Mouse (Mus musculus): Measurements from ENCODE around the gene Entpd3. TPM values are rescaled to one million over a fixed set of nuclear protein-coding genes. Genes with fewer than 3 reads are reported as not detected.
"Not testable (repeated sequence)": the region's sequence is repeated elsewhere in the genome, so short reads cannot be mapped to it uniquely, and the experiment has no call there.

Gene Entpd3
- total RNA-seq, 2 experiments from 2014 or later = 5.4 to 5.6 TPM

- intact Hi-C loops (cut with DNase I) = no loop called here
Measured at GRCm38 (mm10) chr9:120532691-120533090, 6.9 kb upstream of the Entpd3 start.

DNA sequence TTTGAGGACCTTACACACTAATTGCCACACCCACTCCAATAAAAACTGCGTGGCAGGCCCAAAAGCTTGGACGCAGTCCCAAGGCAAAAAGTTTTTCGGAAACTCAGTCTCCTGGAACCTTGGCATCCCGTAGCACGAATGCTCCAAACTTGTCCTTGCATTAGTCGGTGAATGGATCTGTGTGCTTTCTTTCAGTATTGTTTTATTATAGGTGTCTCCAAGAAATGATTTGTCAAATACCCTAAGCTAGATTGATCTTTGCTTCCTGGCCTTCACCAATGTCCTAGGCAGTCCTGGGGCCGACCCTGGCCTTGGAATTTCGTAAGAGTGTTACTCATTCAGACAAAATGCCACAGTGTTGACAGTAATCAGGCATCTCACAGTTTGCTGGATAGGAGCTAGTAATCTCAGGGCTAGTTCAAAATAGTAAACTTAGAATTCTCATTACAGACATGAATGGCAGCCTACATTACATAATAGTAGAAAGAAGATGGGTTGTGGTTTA is 6.1 kb upstream of the Entpd3 start:
- intact Hi-C loops (cut with DNase I) = not testable (repeated sequence)

More at GRCm38 (mm10) chr9:120532691-120533090, 6.9 kb upstream of the Entpd3 start:
- DNase-seq = no peak

GRCm38 (mm10) chr9:120541411-120541810 is 1.8 kb downstream of the Entpd3 start:
- DNase-seq = no peak
- intact Hi-C loops (cut with DNase I) = no loop called here

More for the DNA sequence above, 6.1 kb upstream of the Entpd3 start:
- not testable (repeated sequence) for DNase-seq

DNA sequence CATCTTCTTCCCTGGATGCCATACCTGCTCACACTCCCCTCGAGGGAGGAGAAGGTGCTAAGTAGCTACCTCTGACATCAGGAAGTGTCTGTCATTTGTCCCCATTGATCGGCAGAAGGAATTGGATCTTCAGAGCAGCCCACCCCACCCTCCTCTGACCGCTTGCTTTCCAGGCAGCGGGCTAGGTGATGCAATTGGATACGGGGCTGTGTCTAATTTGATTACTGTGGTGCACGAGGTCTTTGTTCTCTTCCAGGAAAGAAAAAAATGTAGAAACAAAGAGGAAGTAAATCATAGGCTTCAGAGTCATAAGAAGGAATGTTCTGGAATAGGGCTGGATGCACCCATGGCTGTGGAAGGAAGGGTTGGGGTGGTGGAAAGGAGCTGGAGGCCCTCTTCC is 2.6 kb downstream of the Entpd3 start:
- no peak for DNase-seq
- intact Hi-C loops (cut with DNase I) = no loop called here

DNA sequence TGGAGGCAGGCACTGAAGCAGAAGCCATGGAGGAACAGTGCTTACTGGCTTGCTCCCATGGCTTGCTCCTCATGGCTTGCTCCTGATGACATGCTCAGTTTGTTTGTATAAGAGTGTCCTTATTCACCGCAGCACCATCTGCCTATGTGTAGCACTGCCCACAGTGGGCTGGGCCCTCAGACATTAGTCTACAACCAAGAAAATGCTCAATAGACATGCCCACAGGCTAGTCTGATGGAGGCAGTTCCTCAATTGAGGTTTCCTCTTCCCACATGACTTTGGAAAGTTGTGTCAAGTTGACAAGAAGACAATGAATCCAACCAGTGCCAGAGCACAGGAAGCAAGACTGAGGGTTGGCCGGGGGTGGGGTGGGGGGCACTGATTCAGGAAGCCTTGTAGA is 6.4 kb downstream of the Entpd3 start:
- DNase-seq = no peak
- intact Hi-C loops (cut with DNase I) = no loop called here

DNA sequence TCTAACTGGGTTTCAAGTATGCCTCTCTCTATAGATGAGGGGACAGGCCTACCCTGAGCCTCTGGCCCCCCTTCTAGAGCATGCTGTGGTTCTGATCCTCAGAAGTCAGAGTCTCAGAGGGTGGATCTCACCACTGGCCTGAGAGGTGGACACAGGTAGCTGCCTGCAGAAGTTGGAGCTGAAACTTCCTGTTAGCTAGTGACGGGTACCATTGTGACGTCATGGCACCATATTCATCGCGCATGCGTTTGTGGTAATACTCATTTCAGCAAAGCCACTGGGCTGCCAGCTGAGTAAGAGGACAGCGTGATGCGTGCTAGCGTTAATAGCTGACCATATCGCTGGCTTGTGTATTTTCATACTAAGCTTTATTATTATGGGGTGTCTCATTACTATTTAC is 6.9 kb downstream of the Entpd3 start:
- intact Hi-C loops (cut with DNase I) = no loop called here
- no peak for DNase-seq

GRCm38 (mm10) chr9:120547026-120547668 is 7.5 kb downstream of the Entpd3 start:
- DNase-seq = no peak
- intact Hi-C loops (cut with DNase I) = no loop called here

GRCm38 (mm10) chr9:120550778-120551177 is 11.2 kb downstream of the Entpd3 start:
- no peak for DNase-seq
- intact Hi-C loops (cut with DNase I) = no loop called here

DNA sequence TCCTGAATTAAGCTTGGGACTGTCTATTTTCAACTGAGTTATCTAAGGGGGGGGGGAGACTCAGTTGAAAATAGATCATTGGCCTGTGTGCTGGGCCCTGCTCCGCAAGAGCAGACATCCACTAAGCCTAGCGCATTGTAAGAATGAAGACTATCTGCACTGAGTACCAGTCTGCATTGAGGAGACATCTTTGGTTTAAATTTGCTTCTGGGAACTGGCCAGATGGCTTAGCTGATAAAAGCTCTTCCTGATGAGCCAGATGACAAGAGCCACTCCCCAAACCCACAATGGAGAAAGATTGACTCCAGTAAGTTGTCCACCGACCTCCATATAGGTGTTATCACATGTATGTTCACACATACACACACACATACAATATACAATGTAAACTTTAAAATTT is 24.0 kb downstream of the Entpd3 start:
- intact Hi-C loops (cut with DNase I) = no loop called here
- DNase-seq = no peak

- intact Hi-C loops (cut with DNase I) = no loop called here
- no peak for DNase-seq
Measured at GRCm38 (mm10) chr9:120564247-120564646, 24.6 kb downstream of the Entpd3 start.

DNA sequence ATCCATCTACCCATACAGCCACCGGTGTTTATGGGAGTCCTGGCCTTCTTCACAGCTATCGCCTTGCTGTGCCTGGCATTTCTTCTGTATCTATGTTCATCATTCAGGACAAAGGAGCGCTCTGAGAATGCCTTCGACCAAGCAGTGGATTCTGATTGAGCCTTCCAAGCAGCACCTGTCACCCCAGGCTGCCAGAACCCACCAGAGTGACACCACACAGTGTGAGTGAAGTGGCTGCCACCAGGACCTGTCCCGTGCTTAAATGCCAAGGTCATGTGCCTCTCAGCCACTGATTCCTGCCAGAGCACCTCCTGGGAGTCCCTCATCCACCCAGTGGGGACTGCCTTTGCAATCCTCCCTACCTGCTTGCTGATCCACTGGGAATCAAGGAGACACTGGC is 26.8 kb downstream of the Entpd3 start:
- intact Hi-C loops (cut with DNase I) = loop anchor here (5.0 kb wide), 1 partner anchor 64 kb away; no protein-coding TSS in a partner anchor
- no peak for DNase-seq

DNA sequence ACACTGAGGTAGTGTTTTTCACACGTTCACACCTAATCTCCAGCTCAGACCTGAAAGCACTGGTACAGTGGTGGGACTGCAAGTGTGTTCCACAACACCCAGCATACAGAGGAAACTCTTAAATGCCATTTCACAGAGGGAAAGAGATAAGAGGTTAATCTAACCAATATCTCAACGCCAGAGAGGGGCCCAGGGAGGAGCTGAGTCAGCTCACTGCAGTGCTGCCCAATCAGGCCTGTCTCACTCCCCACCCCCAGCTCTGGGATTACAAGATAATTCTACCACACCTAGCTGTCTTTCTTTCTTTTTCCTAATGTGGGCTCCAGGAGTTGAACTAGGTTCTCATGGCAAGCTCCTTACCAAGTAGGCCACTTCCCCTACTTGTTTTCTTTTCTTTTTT is 29.3 kb downstream of the Entpd3 start:
- intact Hi-C loops (cut with DNase I) = loop anchor here (5.0 kb wide), 1 partner anchor 67 kb away; no protein-coding TSS in a partner anchor

DNA sequence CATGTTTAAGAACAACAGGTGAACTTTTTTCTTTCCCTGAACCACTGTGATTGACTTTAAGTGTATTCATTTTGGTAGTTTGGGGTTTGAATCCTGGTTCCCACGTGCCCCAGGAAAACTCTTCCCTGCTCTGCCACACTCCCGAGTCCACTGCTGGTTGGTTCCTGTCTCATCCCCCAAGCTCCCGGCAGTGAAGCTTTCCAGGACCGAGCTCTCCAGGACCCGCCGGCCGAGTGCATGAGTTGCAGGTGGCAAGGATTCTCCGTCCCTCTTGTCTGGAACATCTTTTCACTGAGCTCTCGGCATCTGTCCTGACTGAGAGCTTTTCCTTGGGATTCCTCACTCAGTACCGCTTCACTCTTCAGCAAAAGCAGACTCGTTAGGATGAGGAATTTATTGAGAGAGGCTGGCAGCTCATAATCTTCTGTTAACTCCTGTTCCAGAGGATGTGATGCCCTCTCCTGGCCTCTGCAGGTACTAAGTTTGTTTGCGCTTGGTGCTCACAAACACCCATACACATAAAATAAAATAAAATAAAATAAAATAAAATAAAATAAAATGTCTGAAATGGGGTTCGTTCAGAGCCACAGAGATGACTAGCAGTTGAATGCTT is 30.2 kb downstream of the Entpd3 start:
- intact Hi-C loops (cut with DNase I) = loop anchor here (5.0 kb wide), 2 partner anchors 68 to 133 kb away; no protein-coding TSS in a partner anchor
- peak; percentile 57 for DNase-seq

More for the DNA sequence above, 29.3 kb downstream of the Entpd3 start:
- DNase-seq = no peak

GRCm38 (mm10) chr9:120570334-120570725 is 30.7 kb downstream of the Entpd3 start:
- no peak for DNase-seq
- intact Hi-C loops (cut with DNase I) = loop anchor here (5.0 kb wide), 1 partner anchor 133 kb away; no protein-coding TSS in a partner anchor

DNA sequence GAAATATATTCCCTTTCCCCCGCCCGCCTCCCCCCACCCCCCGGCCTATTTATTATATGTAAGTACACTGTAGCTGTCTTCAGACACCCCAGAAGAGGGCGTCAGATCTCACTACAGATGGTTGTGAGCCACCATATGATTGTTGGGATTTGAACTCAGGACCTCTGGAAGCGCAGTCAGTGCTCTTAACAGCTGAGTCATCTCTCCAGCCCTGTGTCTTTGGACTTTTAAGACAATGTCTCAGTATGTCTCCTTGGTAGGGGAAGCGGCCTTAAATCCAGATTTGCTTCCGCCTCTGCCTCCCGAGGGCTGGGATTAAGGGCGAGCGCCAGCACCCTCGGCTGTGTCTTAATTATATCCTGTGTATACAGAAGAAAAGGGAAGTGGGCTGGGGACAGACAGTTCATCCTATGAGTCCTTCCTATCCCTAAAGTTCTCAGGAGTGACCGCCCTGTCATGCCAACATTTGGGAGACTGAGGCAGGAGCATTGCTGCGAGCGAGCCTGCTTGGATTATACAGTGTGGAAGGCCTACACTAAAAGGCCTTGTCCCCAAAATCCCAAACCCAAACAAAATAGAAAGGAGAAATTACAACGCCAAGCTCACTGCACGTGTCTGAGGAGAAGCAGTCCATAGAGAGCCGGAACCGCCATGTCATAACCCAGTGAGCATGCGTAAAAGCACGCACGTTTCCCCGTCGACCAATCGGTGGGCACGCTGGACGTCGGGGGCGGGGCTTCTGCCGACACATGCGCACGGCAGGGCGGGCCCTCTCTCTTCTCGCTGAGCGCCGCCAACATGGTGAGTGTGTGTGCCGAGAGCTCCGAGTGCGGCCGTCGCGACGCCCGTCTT is 31.3 kb downstream of the Entpd3 start, which contains the start of gene Rpl14:
Rpl14 (plus strand) TSS at position 704 of the 852 bp plus-strand sequence.
- intact Hi-C loops (cut with DNase I) = loop anchor here (5.0 kb wide), 1 partner anchor 134 kb away; no protein-coding TSS in a partner anchor
- peak; percentile 99 for DNase-seq

- intact Hi-C loops (cut with DNase I) = loop anchor here (5.0 kb wide), 1 partner anchor 134 kb away; no protein-coding TSS in a partner anchor
- DNase-seq = no peak
Measured at GRCm38 (mm10) chr9:120571593-120572385, 32.2 kb downstream of the Entpd3 start.

DNA sequence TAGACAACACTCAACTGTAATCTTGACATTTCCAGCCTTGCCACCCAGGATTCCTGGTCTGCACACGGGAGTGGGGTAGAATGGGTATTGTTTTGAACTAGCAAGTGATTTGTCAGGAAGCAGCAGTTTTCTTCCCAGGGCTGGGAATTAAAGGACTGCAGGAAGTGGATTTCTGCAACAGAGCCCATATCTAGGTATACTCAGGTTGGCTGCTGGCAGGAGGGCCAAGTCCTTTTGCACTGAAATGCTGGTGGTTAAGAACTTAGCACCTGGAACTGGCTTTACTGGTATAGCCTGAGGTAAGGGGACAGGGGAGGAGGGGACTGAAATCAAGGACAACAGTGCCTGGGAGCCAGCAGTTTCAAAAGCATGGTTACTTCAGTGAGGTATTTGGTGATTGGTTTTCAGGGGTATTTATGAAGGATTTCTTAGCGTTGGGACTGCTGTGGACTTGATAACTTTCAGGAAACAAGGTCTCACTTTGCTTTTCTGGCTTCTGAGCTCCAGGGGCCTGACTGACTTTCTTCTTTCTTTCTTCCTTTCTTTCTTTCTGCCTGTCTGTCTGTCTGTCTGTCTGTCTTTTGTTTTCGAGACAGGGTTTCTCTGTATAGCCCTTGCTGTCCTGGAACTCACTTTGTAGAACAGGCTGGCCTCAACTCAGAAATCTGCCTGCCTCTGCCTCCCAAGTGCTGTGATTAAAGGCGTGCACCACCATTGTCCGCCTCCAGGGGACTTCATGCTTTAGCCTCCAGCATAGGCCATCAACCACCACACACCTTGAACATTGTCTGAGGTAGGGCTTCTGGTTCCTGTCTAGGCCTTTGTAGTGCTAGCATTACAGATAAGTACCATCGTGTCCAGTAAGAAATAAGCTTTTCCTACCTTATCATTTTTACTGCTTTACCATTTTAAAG is 36.4 kb downstream of the Entpd3 start:
- intact Hi-C loops (cut with DNase I) = no loop called here
- DNase-seq = no peak

DNA sequence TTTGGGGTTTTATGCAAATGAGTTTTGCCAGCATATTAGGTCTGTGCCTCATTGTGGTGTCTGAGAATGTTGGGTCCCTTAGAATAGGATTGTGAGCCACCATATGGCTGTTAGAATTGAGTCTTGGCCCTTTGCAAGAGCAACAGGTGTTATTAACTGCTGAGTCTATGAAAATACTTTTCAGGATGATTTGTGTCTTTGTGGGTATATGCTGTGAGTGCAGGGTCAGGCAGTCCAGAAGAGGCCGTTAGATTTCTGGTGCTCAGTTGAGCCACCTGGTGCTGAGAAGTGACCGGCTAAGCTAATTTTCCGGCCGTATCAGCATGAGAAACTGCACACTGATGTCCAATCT is 37.0 kb downstream of the Entpd3 start:
- DNase-seq = no peak
- intact Hi-C loops (cut with DNase I) = no loop called here

DNA sequence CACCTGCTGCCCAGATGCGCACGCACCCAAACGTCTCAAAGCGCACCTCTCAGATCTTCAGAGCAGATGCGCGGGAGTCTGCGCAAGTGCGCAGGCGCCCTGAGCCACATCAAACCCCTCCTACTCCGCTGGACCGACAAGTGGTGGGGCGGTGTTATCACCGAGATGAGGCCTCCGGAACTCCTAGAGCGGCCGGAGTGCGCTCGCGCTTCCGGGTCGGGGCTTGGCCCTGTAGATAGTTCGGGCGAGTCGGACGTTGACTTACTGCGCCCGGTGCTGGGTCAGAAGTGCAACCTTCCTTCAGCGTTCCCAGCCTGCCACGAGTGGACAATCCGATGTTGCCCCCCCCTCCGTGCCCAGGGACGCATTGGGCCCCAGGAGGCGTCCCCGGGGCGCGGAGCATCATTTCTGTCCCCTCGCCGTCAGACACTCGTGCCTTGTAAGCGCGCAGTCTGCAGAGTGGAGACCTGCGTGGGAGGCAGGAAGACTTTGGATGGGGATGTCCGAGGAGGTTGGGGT is 37.6 kb downstream of the Entpd3 start:
- intact Hi-C loops (cut with DNase I) = no loop called here
- DNase-seq = peak; percentile 89

Data from left cerebral cortex, postnatal 4 days (tissue).